Mouse (Mus musculus) kidney, embryonic 14.5 days (tissue): ENCODE data around the gene Myh9. TPM values are rescaled to one million over a fixed set of nuclear protein-coding genes. Genes with fewer than 3 reads are reported as not detected.
A peak's percentile ranks its signal among the peaks of the same experiment; 100 is the strongest.
"Not testable (repeated sequence)": the region's sequence is repeated elsewhere in the genome, so short reads cannot be mapped to it uniquely, and the experiment has no call there.

ENCODE experiments used
- ATAC-seq: fragments of 200-750 bp; cut with Nextera tagmentation; 2 replicates; pipeline ENCODE4 v1.8.0; 2017; ENCODE audit warnings: moderate number of reproducible peaks, mild to moderate bottlenecking, moderate TSS enrichment, moderate library complexity; ENCODE audit not compliant: low FRiP score, low TSS enrichment
- H3K27ac ChIP-seq: fragments of 300-500 bp; sonication (generic); 2 replicates; pipeline ENCODE4 v1.5.1; 2014; ENCODE audit warnings: low read depth, mild to moderate bottlenecking, low read length, moderate library complexity, mixed read lengths
- H3K27me3 ChIP-seq: fragments of 300-500 bp; sonication (generic); 2 replicates; pipeline ENCODE4 v1.6.1; 2014; ENCODE audit warnings: mild to moderate bottlenecking, low read length; ENCODE audit not compliant: control insufficient read depth, insufficient read depth
- H3K36me3 ChIP-seq: fragments of 300-500 bp; sonication (generic); 2 replicates; pipeline ENCODE4 v1.6.1; 2014; ENCODE audit warnings: low read length, mixed read lengths; ENCODE audit not compliant: control insufficient read depth, insufficient read depth
- H3K4me1 ChIP-seq: fragments of 300-500 bp; sonication (generic); 2 replicates; pipeline ENCODE4 v1.6.1; 2014; ENCODE audit warnings: low read length, mixed read lengths; ENCODE audit not compliant: control insufficient read depth, insufficient read depth
- H3K4me2 ChIP-seq: fragments of 300-500 bp; sonication (generic); replicated peaks from 2 replicates; pipeline ENCODE4 v1.6.1; 2014; ENCODE audit warnings: low read depth, mild to moderate bottlenecking, low read length
- H3K4me3 ChIP-seq: fragments of 300-500 bp; sonication (generic); 2 replicates; pipeline ENCODE4 v1.5.1; 2014; ENCODE audit warnings: mild to moderate bottlenecking, low read length
- H3K9ac ChIP-seq: fragments of 300-500 bp; sonication (generic); 2 replicates; pipeline ENCODE4 v1.6.1; 2014; ENCODE audit warnings: low read depth, mild to moderate bottlenecking, low read length, moderate library complexity
- H3K9me3 ChIP-seq: fragments of 300-500 bp; sonication (generic); 2 replicates; pipeline ENCODE4 v1.6.1; 2016; ENCODE audit warnings: low read length; ENCODE audit not compliant: control insufficient read depth
- WGBS: fragments of 180-500 bp; shearing (Covaris S2); extraction: QIAGEN DNeasy Blood & Tissue Kit; methylation state at CpG from one replicate; pipeline ENCODE4 v1.1.7; 2014; 5-methylcytosine and 5-hydroxymethylcytosine counted together
- polyA plus RNA-seq: library from polyadenylated mRNA; unstranded; fragments of >200 nt; fragmentation: Nextera tagmentation; extraction: Ambion mirVana; gene quantifications from 2 replicates; pipeline ENCODE4 v1.2.1, GENCODE M21; 2014

Gene Myh9
- polyA plus RNA-seq, 1 experiment from 2014 or later = 72.3 TPM

GRCm38 (mm10) chr15:77874310-77874709, 32.3 kb upstream of the Myh9 start:
- Histone ChIP-seq H3K9me3 (no peaks in the 10 kb centered on the region), H3K27me3 (no peaks in the 10 kb centered on the region), H3K4me3 (no peak overlapping the region), H3K27ac (no peak overlapping the region; the same call in 1 of the 2 replicates), H3K36me3 (no peaks in the 10 kb centered on the region), H3K9ac (0 out of 2 replicates have a peak overlapping the region, but pooled peaks have one; percentile 12), H3K4me2 (no peak overlapping the region), H3K4me1 (no peaks in the 10 kb centered on the region)
- no peak for ATAC-seq
- 45% methylated on average over 4 of the region's 4 CpGs for WGBS

GRCm38 (mm10) chr15:77873564-77873963, 31.6 kb upstream of the Myh9 start:
- ATAC-seq = peak; percentile 77
- H3K4me2 ChIP-seq = no peak overlapping the region
- H3K27ac ChIP-seq = no peak overlapping the region
- H3K9ac ChIP-seq = no peak overlapping the region
- no peaks in the 10 kb centered on the region for H3K27me3 ChIP-seq
- H3K36me3 ChIP-seq = no peaks in the 10 kb centered on the region
- 59% methylated on average over 2 of the region's 2 CpGs for WGBS
- no peak overlapping the region for H3K4me3 ChIP-seq
- H3K9me3 ChIP-seq = no peaks in the 10 kb centered on the region
- no peaks in the 10 kb centered on the region for H3K4me1 ChIP-seq

GRCm38 (mm10) chr15:77872996-77873395, 31.0 kb upstream of the Myh9 start:
- WGBS = 73% methylated on average over 3 of the region's 3 CpGs
- ATAC-seq = no peak
- no peaks in the 10 kb centered on the region for H3K4me1 ChIP-seq
- no peaks in the 10 kb centered on the region for H3K9me3 ChIP-seq
- no peak overlapping the region for H3K4me2 ChIP-seq
- H3K9ac ChIP-seq = no peak overlapping the region
- no peak overlapping the region for H3K27ac ChIP-seq
- no peak overlapping the region for H3K4me3 ChIP-seq
- H3K27me3 ChIP-seq = no peaks in the 10 kb centered on the region
- H3K36me3 ChIP-seq = no peaks in the 10 kb centered on the region

GRCm38 (mm10) chr15:77868340-77868739, 26.4 kb upstream of the Myh9 start:
- WGBS = 88% methylated on average over 5 of the region's 5 CpGs
- Histone ChIP-seq H3K9ac (no peak overlapping the region), H3K4me1 (no peaks in the 10 kb centered on the region; the same call in 1 of the 2 replicates), H3K27me3 (no peaks in the 10 kb centered on the region), H3K9me3 (no peaks in the 10 kb centered on the region), H3K4me2 (no peak overlapping the region), H3K27ac (no peak overlapping the region), H3K36me3 (no peaks in the 10 kb centered on the region), H3K4me3 (no peak overlapping the region)
- no peak for ATAC-seq

GRCm38 (mm10) chr15:77867231-77867968, 25.4 kb upstream of the Myh9 start:
- H3K27ac ChIP-seq, H3K9me3 ChIP-seq, H3K4me3 ChIP-seq, H3K27me3 ChIP-seq, H3K9ac ChIP-seq, H3K36me3 ChIP-seq, ATAC-seq, H3K4me2 ChIP-seq, H3K4me1 ChIP-seq: not testable (repeated sequence)
- WGBS = 92% methylated on average over 7 of the region's 10 CpGs

GRCm38 (mm10) chr15:77866583-77867220, 24.7 kb upstream of the Myh9 start:
- Histone ChIP-seq H3K27me3 (no peaks in the 10 kb centered on the region), H3K27ac (no peak overlapping the region; the same call in 1 of the 2 replicates), H3K4me3 (no peak overlapping the region), H3K9ac (peak overlapping the region; percentile 32), H3K4me1 (no peaks in the 10 kb centered on the region; the same call in 1 of the 2 replicates), H3K36me3 (no peaks in the 10 kb centered on the region), H3K4me2 (no peak overlapping the region), H3K9me3 (no peaks in the 10 kb centered on the region)
- peak; percentile 24; the same call in 1 of the 2 replicates for ATAC-seq
- 53% methylated on average over 11 of the region's 11 CpGs for WGBS

- no peak overlapping the region for H3K4me3 ChIP-seq
- H3K27ac ChIP-seq = no peak overlapping the region
- H3K9ac ChIP-seq = no peak overlapping the region
- no peak for ATAC-seq
- H3K4me2 ChIP-seq = no peak overlapping the region
- H3K36me3 ChIP-seq = no peaks in the 10 kb centered on the region
- H3K9me3 ChIP-seq = no peaks in the 10 kb centered on the region
- H3K27me3 ChIP-seq = no peaks in the 10 kb centered on the region
- 69% methylated on average over 9 of the region's 9 CpGs for WGBS
- H3K4me1 ChIP-seq = no peaks in the 10 kb centered on the region; the same call in 1 of the 2 replicates
Observed at GRCm38 (mm10) chr15:77864063-77864758, 22.2 kb upstream of the Myh9 start.

- Histone ChIP-seq H3K27me3 (no peaks in the 10 kb centered on the region), H3K9ac (no peak overlapping the region), H3K4me2 (no peak overlapping the region), H3K9me3 (no peaks in the 10 kb centered on the region), H3K36me3 (no peaks in the 10 kb centered on the region), H3K27ac (no peak overlapping the region), H3K4me3 (no peak overlapping the region), H3K4me1 (no peaks in the 10 kb centered on the region; the same call in 1 of the 2 replicates)
- ATAC-seq = no peak
- 82% methylated on average over 22 of the region's 22 CpGs for WGBS
Observed at GRCm38 (mm10) chr15:77862991-77863972, 21.3 kb upstream of the Myh9 start.
